Mouse (Mus musculus) v-Abl transformed pro-B cells (cell line): ENCODE measurements around the gene Kdm4d.
"Not testable (repeated sequence)": the region's sequence is repeated elsewhere in the genome, so short reads cannot be mapped to it uniquely, and the experiment has no call there.

Source experiments
- in situ Hi-C, 2 experiments: fragments of 400-800 bp; cut with MboI; formaldehyde crosslinking; loops; one replicate each; pipeline ENCODE4 v1.15.1; 2025; ENCODE audit not compliant: unreplicated experiment in 2 of 2

Gene Kdm4d

GRCm38 (mm10) chr9:14462536-14462935, 37.7 kb downstream of the Kdm4d start:
- in situ Hi-C loops = not testable (repeated sequence)

- in situ Hi-C loops = no loop called here
These were observed 44.0 kb downstream of the Kdm4d start for GRCm38 (mm10) chr9:14456320-14456719.

- in situ Hi-C loops = not testable (repeated sequence)
These were observed 49.2 kb downstream of the Kdm4d start for GRCm38 (mm10) chr9:14451120-14451519.

- in situ Hi-C loops = not testable (repeated sequence)
These were observed 53.2 kb downstream of the Kdm4d start for GRCm38 (mm10) chr9:14447086-14447485.

- in situ Hi-C loops = no loop called here
These were observed 59.9 kb downstream of the Kdm4d start for GRCm38 (mm10) chr9:14440347-14440746.

GRCm38 (mm10) chr9:14433252-14433939, 66.9 kb downstream of the Kdm4d start:
- in situ Hi-C loops = no loop called here
